In genomic region chr10:121364801-121365564, GRCm38 (mm10) we compare ENCODE assay signal across 8 mouse cellular contexts. TPM values are rescaled to one million over a fixed set of nuclear protein-coding genes. Genes with fewer than 3 reads are reported as not detected.
DNase-seq lines count a peak whose midpoint lies in the region; ATAC-seq and TF ChIP-seq lines count a peak whose summit lies in the region.

Gene Gns (plus strand): TSS chr10:121365090.

- dilution Hi-C loops in CH12.LX (cut with MboI; ENCODE audit: extremely low pct_ligation_motif_present, extremely low pct_unique_long_range_greater_than_20kb, low sequenced_read_pairs): no loop called here

- H3K79me2 ChIP-seq in CH12.LX (replicated peaks; ENCODE audit: control insufficient read depth, extremely low read depth, insufficient read depth, poor library complexity, severe bottlenecking): peaks cover 15% of the 10 kb centered on the region

- no peak for TF ChIP-seq CTCF in CH12.LX (conservative IDR thresholded peaks at IDR 0.05 in 1 of 2, IDR thresholded peaks at IDR 0.05 in 1 of 2; ENCODE audit: low read depth in 2 of 2, low read length in 2 of 2)

- H3K9me3 ChIP-seq in CH12.LX (replicated peaks; ENCODE audit: low read length): no peaks in the 10 kb centered on the region
- no peaks in the 10 kb centered on the region for H3K9me3 ChIP-seq in forebrain, embryonic 11.5 days (ENCODE audit: control insufficient read depth, low read length)
- no peaks in the 10 kb centered on the region for H3K9me3 ChIP-seq in heart, embryonic 15.5 days (replicated peaks)
- no peaks in the 10 kb centered on the region for H3K9me3 ChIP-seq in liver, embryonic 13.5 days (replicated peaks)
- no peaks in the 10 kb centered on the region for H3K9me3 ChIP-seq in stomach, embryonic 14.5 days (ENCODE audit: control insufficient read depth, low read depth, low read length)

- TF ChIP-seq POLR2A in CH12.LX (IDR thresholded peaks at IDR 0.05; ENCODE audit: low read depth, low read length): peak; percentile 68; the same call in 1 of the 2 replicates

- H3K27me3 ChIP-seq in CH12.LX (replicated peaks): no peaks in the 10 kb centered on the region
- H3K27me3 ChIP-seq in forebrain, embryonic 11.5 days (ENCODE audit: control insufficient read depth, insufficient read depth, low read length): no peaks in the 10 kb centered on the region
- no peaks in the 10 kb centered on the region for H3K27me3 ChIP-seq in heart, embryonic 15.5 days
- no peaks in the 10 kb centered on the region for H3K27me3 ChIP-seq in liver, embryonic 13.5 days
- no peaks in the 10 kb centered on the region for H3K27me3 ChIP-seq in stomach, embryonic 14.5 days (ENCODE audit: control insufficient read depth, insufficient read depth, low read length)

- under 1% methylated on average over 64 of the region's 72 CpGs for WGBS in forebrain, embryonic 11.5 days
- under 1% methylated on average over 70 of the region's 72 CpGs for WGBS in heart, embryonic 15.5 days
- under 1% methylated on average over 72 of the region's 72 CpGs for WGBS in liver, embryonic 13.5 days (ENCODE audit: insufficient replicate concordance)
- WGBS in stomach, embryonic 14.5 days: under 1% methylated on average over 69 of the region's 72 CpGs

- H3K4me2 ChIP-seq in CH12.LX (ENCODE audit: insufficient read depth, low read depth, poor library complexity, severe bottlenecking): peak within 1 kb of the TSS; percentile 94
- H3K4me2 ChIP-seq in forebrain, embryonic 11.5 days (ENCODE audit: low read depth, low read length, severe bottlenecking): peak within 1 kb of the TSS; percentile 94
- peak within 1 kb of the TSS; percentile 80 for H3K4me2 ChIP-seq in heart, embryonic 15.5 days
- peak within 1 kb of the TSS; percentile 92 for H3K4me2 ChIP-seq in liver, embryonic 13.5 days
- peak within 1 kb of the TSS; percentile 97 for H3K4me2 ChIP-seq in stomach, embryonic 14.5 days (replicated peaks; ENCODE audit: low read depth, low read length)

- no peak for TF ChIP-seq RAD21 in CH12.LX (IDR thresholded peaks at IDR 0.05; ENCODE audit: low read depth, low read length)

- peak within 1 kb of the TSS; percentile 78 to 99 (median 88) for H3K4me3 ChIP-seq in CH12.LX (replicated peaks in 1 of 3; ENCODE audit: low read depth in 2 of 3, low read length in 2 of 3, poor library complexity in 1 of 3)
- H3K4me3 ChIP-seq in forebrain, embryonic 11.5 days (ENCODE audit: low read depth, low read length): peak within 1 kb of the TSS; percentile 90
- peak within 1 kb of the TSS; percentile 93 for H3K4me3 ChIP-seq in heart, embryonic 15.5 days
- peak within 1 kb of the TSS; percentile 75 for H3K4me3 ChIP-seq in liver, embryonic 13.5 days (replicated peaks)
- peak within 1 kb of the TSS; percentile 71 for H3K4me3 ChIP-seq in stomach, embryonic 14.5 days (ENCODE audit: low read depth, low read length)

- H3K9ac ChIP-seq in CH12.LX (ENCODE audit: insufficient read depth, low read depth): peak within 1 kb of the TSS; percentile 77
- peak within 1 kb of the TSS; percentile 90 for H3K9ac ChIP-seq in forebrain, embryonic 11.5 days (ENCODE audit: low read length)
- H3K9ac ChIP-seq in heart, embryonic 15.5 days: peak within 1 kb of the TSS; percentile 89
- peak within 1 kb of the TSS; percentile 82 for H3K9ac ChIP-seq in liver, embryonic 13.5 days
- H3K9ac ChIP-seq in stomach, embryonic 14.5 days (replicated peaks; ENCODE audit: low read depth, low read length): peak within 1 kb of the TSS; percentile 62

- peak; percentile 99 for ATAC-seq in forebrain, embryonic 11.5 days (replicated peaks; ENCODE audit: low FRiP score)
- ATAC-seq in heart, embryonic 15.5 days (replicated peaks; ENCODE audit: insufficient number of reproducible peaks, insufficient read depth, low FRiP score, low read depth): peak; percentile 97
- peak; percentile 92 for ATAC-seq in liver, embryonic 13.5 days (ENCODE audit: low read depth)
- peak; percentile 96 for ATAC-seq in stomach, embryonic 14.5 days (ENCODE audit: insufficient number of reproducible peaks, insufficient read depth, low FRiP score, low read depth)

- DNase-seq in CH12.LX (ENCODE audit: extremely low read depth): peak; percentile 61
- DNase-seq in c-Kit-positive CD71-negative TER-119-negative erythroid progenitor cells, embryonic 14.5 days (ENCODE audit: low read depth): peak; percentile 54
- DNase-seq in forebrain, embryonic 11.5 days (ENCODE audit: low spot score): peak; percentile 98
- DNase-seq in kidney, postnatal 25 days: peak; percentile 90 to 95
- DNase-seq in liver, embryonic 13.5 days: peak; percentile 70
- DNase-seq in natural killer cell, adult 2 months (ENCODE audit: low spot score in 2 of 2): peak; percentile 69 to 78

- H3K4me1 ChIP-seq in CH12.LX (ENCODE audit: control insufficient read depth in 1 of 2, insufficient read depth in 2 of 2): peaks cover 0 to 37% of the 10 kb centered on the region in 2 experiments; a peak in 2 of 4 replicates
- peaks cover 9% of the 10 kb centered on the region for H3K4me1 ChIP-seq in forebrain, embryonic 11.5 days (replicated peaks; ENCODE audit: control insufficient read depth, insufficient read depth, low read length)
- H3K4me1 ChIP-seq in heart, embryonic 15.5 days (replicated peaks): peaks cover 22% of the 10 kb centered on the region
- H3K4me1 ChIP-seq in liver, embryonic 13.5 days (replicated peaks): peaks cover 48% of the 10 kb centered on the region
- H3K4me1 ChIP-seq in stomach, embryonic 14.5 days (ENCODE audit: control insufficient read depth, insufficient read depth, low read length): peaks cover 13% of the 10 kb centered on the region; the same call in 1 of the 2 replicates

- H3K27ac ChIP-seq in CH12.LX (ENCODE audit: insufficient read depth, low read depth): peak within 1 kb of the TSS; percentile 63
- H3K27ac ChIP-seq in forebrain, embryonic 11.5 days (ENCODE audit: low read depth, low read length): no peak within 1 kb of the TSS
- peak within 1 kb of the TSS; percentile 78 for H3K27ac ChIP-seq in heart, embryonic 15.5 days
- H3K27ac ChIP-seq in liver, embryonic 13.5 days: peak within 1 kb of the TSS; percentile 40
- H3K27ac ChIP-seq in stomach, embryonic 14.5 days (ENCODE audit: low read length): peak within 1 kb of the TSS; percentile 21; the same call in 1 of the 2 replicates

- in situ Hi-C loops in CH12.LX (cut with MboI; ENCODE audit: low pct_ligation_motif_present, low pct_unique_long_range_greater_than_20kb, low sequenced_read_pairs): no loop called here

- peaks cover 11 to 31% of the 10 kb centered on the region in 2 experiments for H3K36me3 ChIP-seq in CH12.LX (replicated peaks in 1 of 2; ENCODE audit: control insufficient read depth in 1 of 2, insufficient read depth in 1 of 2, low read length in 1 of 2)
- no peaks in the 10 kb centered on the region for H3K36me3 ChIP-seq in forebrain, embryonic 11.5 days (ENCODE audit: control insufficient read depth, insufficient read depth, low read length)
- no peaks in the 10 kb centered on the region for H3K36me3 ChIP-seq in heart, embryonic 15.5 days
- peaks cover 3% of the 10 kb centered on the region; the same call in 1 of the 2 replicates for H3K36me3 ChIP-seq in liver, embryonic 13.5 days
- H3K36me3 ChIP-seq in stomach, embryonic 14.5 days (ENCODE audit: control insufficient read depth, insufficient read depth, low read length): no peaks in the 10 kb centered on the region; the same call in 1 of the 2 replicates

- TF ChIP-seq EP300 in CH12.LX (IDR thresholded peaks at IDR 0.05; ENCODE audit: low read length): no peak

TF ChIP-seq in CH12.LX, 34 proteins besides CTCF, POLR2A, EP300 and RAD21 (continues in another document):
- TF ChIP-seq TBP (conservative IDR thresholded peaks at IDR 0.05; ENCODE audit: low read depth, low read length) (no peak), HCFC1 (IDR thresholded peaks at IDR 0.05; ENCODE audit: low read depth, low read length) (no peak), E2F4 (IDR thresholded peaks at IDR 0.05; ENCODE audit: insufficient replicate concordance, low read depth, low read length) (no peak), GABPA (IDR thresholded peaks at IDR 0.05; ENCODE audit: insufficient replicate concordance, low read depth, low read length) (no peak), ZKSCAN1 (IDR thresholded peaks at IDR 0.05; ENCODE audit: borderline replicate concordance, low read depth, low read length) (no peak), MYC (IDR thresholded peaks at IDR 0.05; ENCODE audit: low read depth, low read length) (0 out of 2 replicates have a peak, but pooled peaks have one; percentile 60), USF2 (conservative IDR thresholded peaks at IDR 0.05; ENCODE audit: low read depth, low read length) (peak; percentile 88), ZNF384 (IDR thresholded peaks at IDR 0.05; ENCODE audit: low read depth, low read length) (no peak), BHLHE40 (IDR thresholded peaks at IDR 0.05; ENCODE audit: low read depth, low read length) (peak; percentile 97), JUN (IDR thresholded peaks at IDR 0.05; ENCODE audit: insufficient read depth, low read depth, low read length) (no peak), MXI1 (IDR thresholded peaks at IDR 0.05; ENCODE audit: low read depth, low read length) (peak; percentile 90), MEF2A (IDR thresholded peaks at IDR 0.05; ENCODE audit: borderline replicate concordance, low read depth, low read length) (no peak), NRF1 (IDR thresholded peaks at IDR 0.05; ENCODE audit: low read depth, low read length) (0 out of 2 replicates have a peak, but pooled peaks have one; percentile 5), PAX5 (IDR thresholded peaks at IDR 0.05; ENCODE audit: low read length) (no peak), MAZ (IDR thresholded peaks at IDR 0.05; ENCODE audit: low read depth, low read length) (no peak), ETS1 (conservative IDR thresholded peaks at IDR 0.05; ENCODE audit: low read depth, low read length) (0 out of 2 replicates have a peak, but pooled peaks have one; percentile 8), MAX (IDR thresholded peaks at IDR 0.05; ENCODE audit: low read length) (peak; percentile 78), TCF12 (IDR thresholded peaks at IDR 0.05; ENCODE audit: low read depth, low read length) (peak; percentile 41; the same call in 1 of the 2 replicates), ELF1 (IDR thresholded peaks at IDR 0.05; ENCODE audit: low read depth, low read length) (no peak), SIN3A (IDR thresholded peaks at IDR 0.05; ENCODE audit: low read length) (peak; percentile 83), USF1 (IDR thresholded peaks at IDR 0.05; ENCODE audit: low read depth, low read length) (peak; percentile 97), ZC3H11A (IDR thresholded peaks at IDR 0.05; ENCODE audit: low read depth, low read length) (no peak)

RNA-seq across cellular contexts. Expression of gene Gns, which starts in this region (rescaled TPM):
- total RNA-seq in CH12.LX (2012; rRNA removed) (58.2 and 77.2 TPM in 2 replicates), CH12.LX (2014; rRNA removed) (28.4 and 28.7 TPM in 2 replicates)
- polyA plus RNA-seq in CH12.LX (2012; ENCODE audit: insufficient read length, low read depth): 87.3 and 104 TPM in 2 replicates
- polyA plus RNA-seq in forebrain, embryonic 11.5 days (2014; fragmentation: Nextera tagmentation; extraction: Ambion mirVana): 43.1 and 45.6 TPM in 2 replicates
- 28.6 and 33.1 TPM in 2 replicates for polyA plus RNA-seq in heart, embryonic 15.5 days (2015; fragmentation: Nextera tagmentation; extraction: Ambion mirVana)
- 13.0 and 16.5 TPM in 2 replicates for polyA plus RNA-seq in liver, embryonic 13.5 days (2015; fragmentation: Nextera tagmentation; extraction: Ambion mirVana)
- polyA plus RNA-seq in stomach, embryonic 14.5 days (2014; fragmentation: Nextera tagmentation; extraction: Ambion mirVana): 52.7 and 53.7 TPM in 2 replicates
